Mouse (Mus musculus): ENCODE measurements around the gene Ltbp4.

DNA sequence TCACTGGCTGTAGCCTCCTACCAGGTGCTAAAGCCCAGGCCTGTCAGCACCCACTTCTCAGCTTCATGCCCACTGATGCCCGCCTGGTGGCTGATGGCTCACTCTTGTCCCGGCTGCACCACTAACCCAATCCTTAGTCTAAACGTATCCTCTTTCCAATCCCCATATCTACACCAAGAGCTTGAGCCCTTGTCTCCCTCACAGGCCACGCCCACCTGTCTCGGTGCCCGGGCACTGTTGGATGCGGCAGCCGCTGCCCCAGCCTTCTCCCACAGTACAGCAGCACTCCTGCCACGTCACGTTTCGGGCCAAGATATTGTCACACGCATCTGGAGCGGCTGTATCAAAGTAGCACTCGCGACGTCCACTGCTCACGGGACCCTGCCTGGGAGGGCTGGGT lies 27.2 kb downstream of the Ltbp4 start:
- TF ChIP-seq GATA1 (IDR thresholded peaks at IDR 0.05; ENCODE audit: low read length) (no peak), TAL1 (IDR thresholded peaks at IDR 0.05; ENCODE audit: low read length) (no peak)

Data from erythroblast, embryonic 14.5 days (primary cell).